Mouse (Mus musculus) intestine, embryonic 16.5 days (tissue): Measurements from ENCODE around the gene Adgrg1. TPM values are rescaled to one million over a fixed set of nuclear protein-coding genes. Genes with fewer than 3 reads are reported as not detected.

Experiments
- ATAC-seq: fragments of 200-750 bp; cut with Nextera tagmentation; 2 replicates; pipeline ENCODE4 v1.8.0; 2017; ENCODE audit warnings: moderate TSS enrichment, moderate library complexity
- H3K27ac ChIP-seq: fragments of 300-500 bp; sonication (generic); 2 replicates; pipeline ENCODE4 v1.5.1; 2014; ENCODE audit warnings: mild to moderate bottlenecking, low read length
- H3K27me3 ChIP-seq: fragments of 300-500 bp; sonication (generic); replicated peaks from 2 replicates; pipeline ENCODE4 v1.6.1; 2014; ENCODE audit warnings: low read length, control low read depth, mixed read lengths; ENCODE audit not compliant: control insufficient read depth, insufficient read depth
- H3K36me3 ChIP-seq: fragments of 300-500 bp; sonication (generic); 2 replicates; pipeline ENCODE4 v1.6.1; 2014; ENCODE audit warnings: low read length, control low read depth; ENCODE audit not compliant: control insufficient read depth, insufficient read depth
- H3K4me1 ChIP-seq: fragments of 300-500 bp; sonication (generic); 2 replicates; pipeline ENCODE4 v1.6.1; 2014; ENCODE audit warnings: low read length, control low read depth, mixed read lengths; ENCODE audit not compliant: control insufficient read depth, insufficient read depth
- H3K4me2 ChIP-seq: fragments of 300-500 bp; sonication (generic); 2 replicates; pipeline ENCODE4 v1.6.1; 2014; ENCODE audit warnings: low read depth, low read length, control low read depth
- H3K4me3 ChIP-seq: fragments of 300-500 bp; sonication (generic); 2 replicates; pipeline ENCODE4 v1.5.1; 2014; ENCODE audit warnings: mild to moderate bottlenecking, low read length
- H3K9ac ChIP-seq: fragments of 300-500 bp; sonication (generic); 2 replicates; pipeline ENCODE4 v1.6.1; 2014; ENCODE audit warnings: low read depth, low read length
- H3K9me3 ChIP-seq: fragments of 300-500 bp; sonication (generic); 2 replicates; pipeline ENCODE4 v1.6.1; 2016; ENCODE audit warnings: low read length, control low read depth; ENCODE audit not compliant: control insufficient read depth
- WGBS: fragments of 180-500 bp; shearing (Covaris S2); extraction: QIAGEN DNeasy Blood & Tissue Kit; methylation state at CpG from one replicate; pipeline ENCODE4 v1.1.7; 2014; 5-methylcytosine and 5-hydroxymethylcytosine counted together
- polyA plus RNA-seq: library from polyadenylated mRNA; unstranded; fragments of >200 nt; fragmentation: Nextera tagmentation; extraction: Ambion mirVana; gene quantifications from 2 replicates; pipeline ENCODE4 v1.2.1, GENCODE M21; 2015

Adgrg1 gene
- polyA plus RNA-seq, 1 experiment from 2014 or later: 24.4 TPM

- H3K4me1 ChIP-seq: peaks cover 11% of the 10 kb centered on the region
- no peak overlapping the region for H3K4me3 ChIP-seq
- H3K36me3 ChIP-seq: no peaks in the 10 kb centered on the region
- H3K4me2 ChIP-seq: no peak overlapping the region
- H3K9me3 ChIP-seq: no peaks in the 10 kb centered on the region
- H3K27me3 ChIP-seq: no peaks in the 10 kb centered on the region
- H3K27ac ChIP-seq: peak overlapping the region; percentile 52; the same call in 1 of the 2 replicates
- no peak for ATAC-seq
- 72% methylated on average over 3 of the region's 3 CpGs for WGBS
- H3K9ac ChIP-seq: no peak overlapping the region
These were observed 7.0 kb upstream of the Adgrg1 start for GRCm38 (mm10) chr8:94967554-94967953.

DNA sequence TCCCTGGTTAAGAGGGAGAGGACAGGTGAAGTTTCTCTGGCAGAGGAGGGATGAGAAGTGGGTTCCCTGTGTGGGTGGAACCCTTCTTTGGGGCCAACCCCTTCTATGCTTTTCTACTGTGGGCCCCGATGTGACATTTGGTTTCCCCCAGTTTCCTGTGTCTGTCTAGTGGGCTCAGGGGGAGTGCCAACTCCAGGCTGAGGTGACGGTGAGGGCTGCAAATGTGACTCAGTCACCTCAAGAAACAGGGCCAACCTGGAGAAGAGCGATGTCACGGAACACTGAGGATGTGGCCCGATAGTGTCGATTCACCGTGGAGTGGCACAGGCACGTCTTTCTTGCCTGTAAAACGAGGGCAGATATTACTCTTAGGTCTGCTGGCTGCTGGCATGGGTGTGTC is 1.3 kb upstream of the Adgrg1 start:
- H3K4me3 ChIP-seq: no peak overlapping the region
- H3K4me2 ChIP-seq: no peak overlapping the region
- peaks cover 14% of the 10 kb centered on the region for H3K4me1 ChIP-seq
- no peaks in the 10 kb centered on the region for H3K9me3 ChIP-seq
- no peaks in the 10 kb centered on the region for H3K27me3 ChIP-seq
- 86% methylated on average over 9 of the region's 9 CpGs for WGBS
- no peak overlapping the region for H3K27ac ChIP-seq
- H3K9ac ChIP-seq: no peak overlapping the region
- ATAC-seq: no peak
- no peaks in the 10 kb centered on the region for H3K36me3 ChIP-seq

DNA sequence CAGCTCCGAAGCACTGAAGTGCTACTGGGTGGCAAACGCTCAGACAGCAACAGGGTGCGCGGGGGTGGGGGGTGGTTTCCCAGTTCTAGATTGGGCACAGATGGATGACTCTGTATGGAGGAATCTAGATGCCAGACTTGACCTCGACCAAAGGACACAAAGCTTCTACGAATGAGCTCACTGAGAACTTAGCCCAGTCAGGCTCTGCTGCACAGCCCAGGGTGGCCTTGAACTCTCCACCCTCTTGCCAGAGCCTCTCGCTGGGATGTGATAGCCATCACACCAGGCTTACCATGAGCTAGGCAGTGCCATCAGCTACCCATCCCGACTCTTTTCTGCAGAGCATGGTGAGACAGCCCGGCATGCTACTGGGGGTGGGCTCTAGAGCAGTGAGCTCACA is 765 bp upstream of the Adgrg1 start:
- Histone ChIP-seq H3K9ac (no peak overlapping the region), H3K4me1 (peaks cover 15% of the 10 kb centered on the region), H3K4me3 (no peak overlapping the region), H3K36me3 (no peaks in the 10 kb centered on the region), H3K9me3 (no peaks in the 10 kb centered on the region), H3K27me3 (no peaks in the 10 kb centered on the region), H3K4me2 (no peak overlapping the region), H3K27ac (peak overlapping the region; percentile 59)
- ATAC-seq: no peak; the same call in 1 of the 2 replicates
- WGBS: 74% methylated on average over 9 of the region's 9 CpGs

GRCm38 (mm10) chr8:94976651-94977417 is 2.3 kb downstream of the Adgrg1 start:
- Histone ChIP-seq H3K36me3 (no peaks in the 10 kb centered on the region), H3K9ac (peak overlapping the region; percentile 74), H3K4me1 (peaks cover 25% of the 10 kb centered on the region), H3K4me3 (peak overlapping the region; percentile 50), H3K4me2 (peak overlapping the region; percentile 60), H3K27ac (peak overlapping the region; percentile 95), H3K27me3 (no peaks in the 10 kb centered on the region), H3K9me3 (no peaks in the 10 kb centered on the region)
- WGBS: 9% methylated on average over 17 of the region's 17 CpGs
- ATAC-seq: peak; percentile 80

DNA sequence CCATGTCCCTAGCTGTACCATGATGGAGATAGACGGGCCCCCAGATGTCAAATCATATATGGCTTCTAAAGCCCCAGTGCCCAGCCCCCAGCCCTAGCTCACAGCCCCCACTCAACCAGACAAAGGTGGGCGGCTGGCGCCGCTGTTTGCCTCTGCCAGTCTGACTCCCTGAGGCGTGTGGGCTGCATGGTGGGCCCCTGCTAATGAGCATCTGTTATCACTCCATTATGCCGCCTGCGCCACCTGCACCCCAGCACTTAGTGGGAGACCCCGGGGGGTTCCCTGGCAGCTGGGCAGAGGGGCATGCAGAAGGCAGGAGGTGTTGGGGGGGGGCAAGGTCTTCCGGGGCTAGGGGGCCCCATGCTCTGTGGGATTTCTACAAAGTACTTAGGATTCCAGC is 3.6 kb downstream of the Adgrg1 start:
- Histone ChIP-seq H3K4me1 (peaks cover 31% of the 10 kb centered on the region), H3K36me3 (no peaks in the 10 kb centered on the region), H3K27ac (0 out of 2 replicates have a peak overlapping the region, but pooled peaks have one; percentile 95), H3K27me3 (no peaks in the 10 kb centered on the region), H3K9ac (peak overlapping the region; percentile 74), H3K4me2 (peak overlapping the region; percentile 60), H3K4me3 (peak overlapping the region; percentile 50), H3K9me3 (no peaks in the 10 kb centered on the region)
- no peak for ATAC-seq
- WGBS: 34% methylated on average over 9 of the region's 9 CpGs

GRCm38 (mm10) chr8:94978593-94979319 is 4.2 kb downstream of the Adgrg1 start:
- Histone ChIP-seq H3K36me3 (no peaks in the 10 kb centered on the region), H3K27ac (no peak overlapping the region), H3K9me3 (no peaks in the 10 kb centered on the region), H3K4me3 (peak overlapping the region; percentile 50), H3K4me2 (peak overlapping the region; percentile 60), H3K27me3 (no peaks in the 10 kb centered on the region), H3K4me1 (peaks cover 37% of the 10 kb centered on the region), H3K9ac (no peak overlapping the region)
- ATAC-seq: no peak
- WGBS: 74% methylated on average over 13 of the region's 13 CpGs

- H3K27me3 ChIP-seq: no peaks in the 10 kb centered on the region
- no peak for ATAC-seq
- no peak overlapping the region for H3K4me2 ChIP-seq
- no peaks in the 10 kb centered on the region for H3K36me3 ChIP-seq
- H3K27ac ChIP-seq: no peak overlapping the region
- no peaks in the 10 kb centered on the region for H3K9me3 ChIP-seq
- H3K9ac ChIP-seq: no peak overlapping the region
- 93% methylated on average over 5 of the region's 5 CpGs for WGBS
- peaks cover 45% of the 10 kb centered on the region for H3K4me1 ChIP-seq
- no peak overlapping the region for H3K4me3 ChIP-seq
These were observed 5.6 kb downstream of the Adgrg1 start for GRCm38 (mm10) chr8:94980176-94980575.

- no peaks in the 10 kb centered on the region for H3K27me3 ChIP-seq
- peaks cover 45% of the 10 kb centered on the region for H3K4me1 ChIP-seq
- H3K36me3 ChIP-seq: no peaks in the 10 kb centered on the region
- H3K9ac ChIP-seq: peak overlapping the region; percentile 24; the same call in 1 of the 2 replicates
- H3K9me3 ChIP-seq: no peaks in the 10 kb centered on the region
- WGBS: 53% methylated on average over 8 of the region's 8 CpGs
- H3K4me3 ChIP-seq: no peak overlapping the region
- H3K4me2 ChIP-seq: no peak overlapping the region
- no peak overlapping the region for H3K27ac ChIP-seq
- no peak for ATAC-seq
These were observed 6.4 kb downstream of the Adgrg1 start for GRCm38 (mm10) chr8:94980976-94981375.

DNA sequence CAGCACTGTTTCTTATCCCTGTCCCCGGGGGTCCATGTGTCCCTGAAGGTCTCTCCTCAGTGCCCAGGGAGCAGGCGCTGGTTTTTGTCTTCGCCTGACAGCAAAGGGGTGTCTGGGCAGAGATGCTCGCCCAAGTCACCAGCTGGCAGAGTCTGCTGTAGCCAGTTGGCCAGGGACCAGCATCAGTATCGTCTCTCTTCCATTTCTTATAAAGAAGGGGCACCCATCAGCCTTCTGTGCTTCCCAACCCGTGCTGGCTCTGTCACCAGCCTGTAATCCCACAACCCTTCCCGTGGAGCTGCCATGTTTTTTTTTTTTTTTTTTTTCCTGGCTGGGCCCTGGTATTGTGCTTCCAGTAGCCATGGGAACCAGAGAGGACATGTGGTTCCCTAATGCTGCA is 7.3 kb downstream of the Adgrg1 start:
- ATAC-seq: no peak
- Histone ChIP-seq H3K27me3 (no peaks in the 10 kb centered on the region), H3K9ac (no peak overlapping the region), H3K36me3 (no peaks in the 10 kb centered on the region), H3K4me3 (no peak overlapping the region), H3K4me2 (no peak overlapping the region), H3K9me3 (no peaks in the 10 kb centered on the region), H3K4me1 (peaks cover 46% of the 10 kb centered on the region), H3K27ac (no peak overlapping the region)
- WGBS: 65% methylated on average over 7 of the region's 7 CpGs
